Mouse (Mus musculus): ENCODE results near the gene Kdr. TPM values are rescaled to one million over a fixed set of nuclear protein-coding genes. Genes with fewer than 3 reads are reported as not detected.
A peak's percentile ranks its signal among the peaks of the same experiment; 100 is the strongest.

Kdr gene
- polyA plus RNA-seq, 1 experiment: 32.3 TPM

GRCm38 (mm10) chr5:75977441-75978373 lies 551 bp downstream of the Kdr start:
- Histone ChIP-seq H3K4me1 (ENCODE audit: control insufficient read depth, insufficient read depth, low read length) (no peaks in the 10 kb centered on the region), H3K36me3 (ENCODE audit: control insufficient read depth, insufficient read depth, low read length) (no peaks in the 10 kb centered on the region), H3K27me3 (replicated peaks; ENCODE audit: control insufficient read depth, insufficient read depth, low read length) (no peaks in the 10 kb centered on the region), H3K4me3 (ENCODE audit: insufficient read depth, low read depth, low read length) (peak overlapping the region; percentile 70), H3K27ac (ENCODE audit: insufficient read depth, low read depth, low read length) (peak overlapping the region; percentile 79)
- 3% methylated on average over 54 of the region's 54 CpGs for WGBS
- no peak for DNase-seq
- TF ChIP-seq POLR2A (IDR thresholded peaks at IDR 0.05; ENCODE audit: low read depth, low read length) (no peak), CTCF (conservative IDR thresholded peaks at IDR 0.05; ENCODE audit: insufficient read depth, insufficient read length, low read depth, low read length) (no peak)

- Histone ChIP-seq H3K27me3 (replicated peaks; ENCODE audit: control insufficient read depth, insufficient read depth, low read length) (no peaks in the 10 kb centered on the region), H3K36me3 (ENCODE audit: control insufficient read depth, insufficient read depth, low read length) (no peaks in the 10 kb centered on the region), H3K4me3 (ENCODE audit: insufficient read depth, low read depth, low read length) (peak overlapping the region; percentile 70), H3K4me1 (ENCODE audit: control insufficient read depth, insufficient read depth, low read length) (no peaks in the 10 kb centered on the region), H3K27ac (ENCODE audit: insufficient read depth, low read depth, low read length) (peak overlapping the region; percentile 79)
- DNase-seq: no peak
- no peak for TF ChIP-seq POLR2A (IDR thresholded peaks at IDR 0.05; ENCODE audit: low read depth, low read length)
- no peak for TF ChIP-seq CTCF (conservative IDR thresholded peaks at IDR 0.05; ENCODE audit: insufficient read depth, insufficient read length, low read depth, low read length)
- WGBS: 52% methylated on average over 9 of the region's 9 CpGs
Observed at GRCm38 (mm10) chr5:75976696-75977095, 1.6 kb downstream of the Kdr start.

DNA sequence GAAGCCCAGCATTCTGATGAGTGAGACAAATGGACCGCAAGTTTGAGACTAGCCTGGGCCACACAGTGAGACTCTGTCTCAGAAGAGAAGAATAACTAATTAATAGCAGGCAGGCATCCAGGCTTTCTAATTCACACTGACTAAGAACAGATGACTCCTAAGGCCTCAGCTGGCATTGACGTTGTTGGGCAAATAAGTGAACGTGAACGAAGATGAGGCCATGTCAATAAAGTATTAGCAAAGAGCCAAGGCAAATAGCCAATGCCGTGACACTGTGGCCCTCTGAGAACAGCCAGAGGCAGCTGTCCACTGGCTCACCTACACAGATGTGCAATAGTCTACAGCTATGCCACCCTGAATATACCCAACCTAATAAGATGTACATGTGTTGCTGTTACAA lies 2.9 kb downstream of the Kdr start:
- H3K27ac ChIP-seq (ENCODE audit: insufficient read depth, low read depth, low read length): peak overlapping the region; percentile 77
- no peak for DNase-seq
- 77% methylated on average over 5 of the region's 5 CpGs for WGBS
- H3K36me3 ChIP-seq (ENCODE audit: control insufficient read depth, insufficient read depth, low read length): no peaks in the 10 kb centered on the region
- peak overlapping the region; percentile 16 for H3K4me3 ChIP-seq (ENCODE audit: insufficient read depth, low read depth, low read length)
- H3K4me1 ChIP-seq (ENCODE audit: control insufficient read depth, insufficient read depth, low read length): no peaks in the 10 kb centered on the region
- H3K27me3 ChIP-seq (replicated peaks; ENCODE audit: control insufficient read depth, insufficient read depth, low read length): no peaks in the 10 kb centered on the region
- TF ChIP-seq CTCF (conservative IDR thresholded peaks at IDR 0.05; ENCODE audit: insufficient read depth, insufficient read length, low read depth, low read length) (no peak), POLR2A (IDR thresholded peaks at IDR 0.05; ENCODE audit: low read depth, low read length) (no peak)

DNA sequence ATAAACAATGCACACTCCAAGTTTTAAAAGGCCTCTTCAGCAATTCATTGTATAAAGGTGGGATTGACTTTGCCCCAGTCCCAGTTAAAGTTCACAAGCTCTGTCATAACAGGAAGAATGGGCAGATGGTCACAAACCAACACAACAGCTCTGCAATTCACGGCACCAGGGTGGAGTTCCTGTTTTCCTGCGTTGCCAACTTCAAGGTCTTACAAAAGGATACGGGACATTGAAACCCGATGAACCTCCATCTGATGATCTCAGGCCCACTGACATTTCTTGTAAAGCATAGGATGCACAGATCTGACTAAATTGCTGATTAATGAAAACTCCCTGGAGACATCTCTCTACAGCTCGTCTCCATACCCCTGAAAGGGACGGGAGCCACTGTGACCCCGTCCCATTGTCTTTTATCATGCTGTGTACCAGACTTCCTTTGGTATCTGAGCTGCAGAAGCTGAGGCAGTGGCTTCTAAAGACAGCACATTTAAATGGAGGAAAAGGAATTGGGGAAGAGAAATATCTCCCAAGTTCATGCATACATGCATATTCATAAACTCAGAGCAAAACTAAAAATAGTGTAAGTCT lies 3.6 kb downstream of the Kdr start:
- H3K4me1 ChIP-seq (ENCODE audit: control insufficient read depth, insufficient read depth, low read length): no peaks in the 10 kb centered on the region
- peak; percentile 78 for DNase-seq
- H3K36me3 ChIP-seq (ENCODE audit: control insufficient read depth, insufficient read depth, low read length): no peaks in the 10 kb centered on the region
- H3K27me3 ChIP-seq (replicated peaks; ENCODE audit: control insufficient read depth, insufficient read depth, low read length): no peaks in the 10 kb centered on the region
- no peak for TF ChIP-seq CTCF (conservative IDR thresholded peaks at IDR 0.05; ENCODE audit: insufficient read depth, insufficient read length, low read depth, low read length)
- TF ChIP-seq POLR2A (IDR thresholded peaks at IDR 0.05; ENCODE audit: low read depth, low read length): no peak
- no peak overlapping the region for H3K4me3 ChIP-seq (ENCODE audit: insufficient read depth, low read depth, low read length)
- peak overlapping the region; percentile 42 for H3K27ac ChIP-seq (ENCODE audit: insufficient read depth, low read depth, low read length)
- 55% methylated on average over 7 of the region's 7 CpGs for WGBS

- Histone ChIP-seq H3K27me3 (replicated peaks; ENCODE audit: control insufficient read depth, insufficient read depth, low read length) (no peaks in the 10 kb centered on the region), H3K36me3 (ENCODE audit: control insufficient read depth, insufficient read depth, low read length) (no peaks in the 10 kb centered on the region), H3K4me1 (ENCODE audit: control insufficient read depth, insufficient read depth, low read length) (no peaks in the 10 kb centered on the region), H3K27ac (ENCODE audit: insufficient read depth, low read depth, low read length) (peak overlapping the region; percentile 90), H3K4me3 (ENCODE audit: insufficient read depth, low read depth, low read length) (no peak overlapping the region)
- DNase-seq: peak; percentile 19
- TF ChIP-seq CTCF (conservative IDR thresholded peaks at IDR 0.05; ENCODE audit: insufficient read depth, insufficient read length, low read depth, low read length): no peak
- no peak for TF ChIP-seq POLR2A (IDR thresholded peaks at IDR 0.05; ENCODE audit: low read depth, low read length)
- 50% methylated on average over 3 of the region's 3 CpGs for WGBS
Observed at GRCm38 (mm10) chr5:75969887-75970286, 8.4 kb downstream of the Kdr start.

GRCm38 (mm10) chr5:75962558-75962957 lies 15.7 kb downstream of the Kdr start:
- no peaks in the 10 kb centered on the region for H3K4me1 ChIP-seq (ENCODE audit: control insufficient read depth, insufficient read depth, low read length)
- 90% methylated on average over 12 of the region's 12 CpGs for WGBS
- DNase-seq: no peak
- no peak overlapping the region for H3K4me3 ChIP-seq (ENCODE audit: insufficient read depth, low read depth, low read length)
- no peaks in the 10 kb centered on the region for H3K27me3 ChIP-seq (replicated peaks; ENCODE audit: control insufficient read depth, insufficient read depth, low read length)
- TF ChIP-seq CTCF (conservative IDR thresholded peaks at IDR 0.05; ENCODE audit: insufficient read depth, insufficient read length, low read depth, low read length): no peak
- TF ChIP-seq POLR2A (IDR thresholded peaks at IDR 0.05; ENCODE audit: low read depth, low read length): no peak
- H3K27ac ChIP-seq (ENCODE audit: insufficient read depth, low read depth, low read length): peak overlapping the region; percentile 83
- H3K36me3 ChIP-seq (ENCODE audit: control insufficient read depth, insufficient read depth, low read length): no peaks in the 10 kb centered on the region; the same call in 1 of the 2 replicates

All from kidney, adult 2 months (tissue).